Comparison of ENCODE assay signal across 8 mouse cellular contexts in genomic region chr2:155691723-155692493, GRCm38 (mm10). TPM values are rescaled to one million over a fixed set of nuclear protein-coding genes. Genes with fewer than 3 reads are reported as not detected.
DNase-seq lines count a peak whose midpoint lies in the region; ATAC-seq and TF ChIP-seq lines count a peak whose summit lies in the region.

Trpc4ap (minus strand) TSS chr2:155692384.

- TF ChIP-seq POLR2A in limb, embryonic 14.5 days (IDR thresholded peaks at IDR 0.05; ENCODE audit: borderline replicate concordance, extremely low read depth, insufficient read depth, insufficient read length): 0 out of 2 replicates have a peak, but pooled peaks have one; percentile 61

- peak within 1 kb of the TSS; percentile 71 for H3K4me2 ChIP-seq in embryonic facial prominence, embryonic 14.5 days (ENCODE audit: low read depth, low read length)
- H3K4me2 ChIP-seq in limb, embryonic 14.5 days (replicated peaks; ENCODE audit: low read depth, low read length, severe bottlenecking): peak within 1 kb of the TSS; percentile 61
- H3K4me2 ChIP-seq in midbrain, postnatal 0 days (ENCODE audit: low read depth, low read length, poor library complexity, severe bottlenecking): peak within 1 kb of the TSS; percentile 82

- peaks cover 9% of the 10 kb centered on the region; the same call in 1 of the 2 replicates for H3K36me3 ChIP-seq in embryonic facial prominence, embryonic 14.5 days (ENCODE audit: control insufficient read depth, insufficient read depth, low read length)
- peaks cover 13% of the 10 kb centered on the region for H3K36me3 ChIP-seq in limb, embryonic 14.5 days (ENCODE audit: control insufficient read depth, insufficient read depth, low read length)
- H3K36me3 ChIP-seq in midbrain, postnatal 0 days (ENCODE audit: insufficient read depth, low read length): peaks cover 2% of the 10 kb centered on the region; the same call in 1 of the 2 replicates

- peak within 1 kb of the TSS; percentile 88 for H3K27ac ChIP-seq in embryonic facial prominence, embryonic 14.5 days (replicated peaks; ENCODE audit: low read depth, low read length)
- peak within 1 kb of the TSS; percentile 89 for H3K27ac ChIP-seq in limb, embryonic 14.5 days (replicated peaks; ENCODE audit: low read depth, low read length)
- peak within 1 kb of the TSS; percentile 96 for H3K27ac ChIP-seq in midbrain, postnatal 0 days (ENCODE audit: low read depth, low read length)

- peak; percentile 98 for ATAC-seq in embryonic facial prominence, embryonic 14.5 days (ENCODE audit: low read depth)
- ATAC-seq in limb, embryonic 14.5 days (ENCODE audit: low FRiP score, low read depth): peak; percentile 96
- peak; percentile 93 for ATAC-seq in midbrain, postnatal 0 days (ENCODE audit: low FRiP score)

- H3K27me3 ChIP-seq in embryonic facial prominence, embryonic 14.5 days (replicated peaks; ENCODE audit: control insufficient read depth, insufficient read depth, low read length): no peaks in the 10 kb centered on the region
- H3K27me3 ChIP-seq in limb, embryonic 14.5 days (ENCODE audit: control insufficient read depth, insufficient read depth, low read length): no peaks in the 10 kb centered on the region
- H3K27me3 ChIP-seq in midbrain, postnatal 0 days (ENCODE audit: insufficient read depth, low read length): no peaks in the 10 kb centered on the region

- peak within 1 kb of the TSS; percentile 98 for H3K4me3 ChIP-seq in embryonic facial prominence, embryonic 14.5 days (ENCODE audit: low read depth, low read length)
- H3K4me3 ChIP-seq in limb, embryonic 14.5 days (replicated peaks; ENCODE audit: low read length): peak within 1 kb of the TSS; percentile 99
- peak within 1 kb of the TSS; percentile 99 for H3K4me3 ChIP-seq in midbrain, postnatal 0 days (ENCODE audit: low read depth, low read length)

- WGBS in embryonic facial prominence, embryonic 14.5 days: 0% methylated on average over 27 of the region's 72 CpGs
- under 1% methylated on average over 43 of the region's 72 CpGs for WGBS in limb, embryonic 14.5 days
- under 1% methylated on average over 69 of the region's 72 CpGs for WGBS in midbrain, postnatal 0 days

- no peaks in the 10 kb centered on the region for H3K9me3 ChIP-seq in embryonic facial prominence, embryonic 14.5 days (ENCODE audit: control insufficient read depth, low read length)
- no peaks in the 10 kb centered on the region for H3K9me3 ChIP-seq in limb, embryonic 14.5 days (ENCODE audit: control insufficient read depth, low read length)
- H3K9me3 ChIP-seq in midbrain, postnatal 0 days (ENCODE audit: low read length): no peaks in the 10 kb centered on the region

- H3K4me1 ChIP-seq in embryonic facial prominence, embryonic 14.5 days (ENCODE audit: control insufficient read depth, insufficient read depth, low read length): peaks cover 13% of the 10 kb centered on the region; the same call in 1 of the 2 replicates
- peaks cover 14% of the 10 kb centered on the region for H3K4me1 ChIP-seq in limb, embryonic 14.5 days (ENCODE audit: control insufficient read depth, insufficient read depth, low read length)
- peaks cover 8% of the 10 kb centered on the region; the same call in 1 of the 2 replicates for H3K4me1 ChIP-seq in midbrain, postnatal 0 days (ENCODE audit: insufficient read depth, low read length)

- DNase-seq in 3T3-L1 (ENCODE audit: low read depth, low spot score): peak; percentile 96
- peak; percentile 97 for DNase-seq in adrenal gland, postnatal 4 days (ENCODE audit: low spot score in 2 of 2)
- DNase-seq in embryonic facial prominence, embryonic 14.5 days (ENCODE audit: low spot score): peak; percentile 95
- DNase-seq in heart, adult 8-10 months (ENCODE audit: low spot score): peak; percentile 97
- peak; percentile 97 for DNase-seq in kidney, adult 9 months
- peak; percentile 94 for DNase-seq in limb, embryonic 14.5 days (ENCODE audit: low spot score)
- DNase-seq in midbrain, postnatal 0 days (ENCODE audit: low spot score): peak; percentile 95
- DNase-seq in spleen, postnatal 14 days (ENCODE audit: low spot score in 2 of 2): peak; percentile 97 to 98

- H3K9ac ChIP-seq in embryonic facial prominence, embryonic 14.5 days (ENCODE audit: low read depth, low read length): peak within 1 kb of the TSS; percentile 97
- peak within 1 kb of the TSS; percentile 97 for H3K9ac ChIP-seq in limb, embryonic 14.5 days (ENCODE audit: low read depth, low read length, severe bottlenecking)
- H3K9ac ChIP-seq in midbrain, postnatal 0 days (replicated peaks; ENCODE audit: low read length, poor library complexity, severe bottlenecking): peak within 1 kb of the TSS; percentile 99

- TF ChIP-seq CTCF in midbrain, postnatal 0 days (IDR thresholded peaks at IDR 0.05): peak; percentile 98

RNA-seq across cellular contexts. Expression of gene Trpc4ap, which starts in this region (rescaled TPM):
- total RNA-seq in adrenal gland, postnatal 4 days (2021): 100 to 1,000 TPM; 129 to 141 TPM
- polyA plus RNA-seq in embryonic facial prominence, embryonic 14.5 days (2014; fragmentation: Nextera tagmentation; extraction: Ambion mirVana): 131 and 147 TPM in 2 replicates
- 10 to 100 TPM; 85.4 to 95.8 (median 88.4) TPM for total RNA-seq in heart, adult 8-10 months (2022)
- 166 and 196 TPM in 2 replicates for polyA plus RNA-seq in limb, embryonic 14.5 days (2012; rRNA removed)
- polyA plus RNA-seq in limb, embryonic 14.5 days (2014; fragmentation: Nextera tagmentation; extraction: Ambion mirVana): 140 and 153 TPM in 2 replicates
- total RNA-seq in midbrain, postnatal 0 days (2014; rRNA removed): 148 and 155 TPM in 2 replicates
- polyA plus RNA-seq in midbrain, postnatal 0 days (2015; fragmentation: Nextera tagmentation; extraction: Ambion mirVana): 121 and 122 TPM in 2 replicates

Comparison
In these comparisons a context has a peak if more than half of its experiments do, and no peak if none do; other contexts are left out.
1. Peak in every context shown above with its lines: DNase-seq, ATAC-seq, H3K4me3 ChIP-seq and H3K27ac ChIP-seq.